Mouse (Mus musculus) erythroblast, adult 5-6 weeks (primary cell): ENCODE data around the gene Mmp19. TPM values are rescaled to one million over a fixed set of nuclear protein-coding genes. Genes with fewer than 3 reads are reported as not detected.
A peak's percentile ranks its signal among the peaks of the same experiment; 100 is the strongest.

Source experiments
- ATAC-seq: replicated peaks from 2 replicates; pipeline ENCODE4 v1.8.0; 2016; ENCODE audit warnings: moderate number of reproducible peaks, mild to moderate bottlenecking, moderate TSS enrichment, inconsistent platforms; ENCODE audit not compliant: poor library complexity, low FRiP score, severe bottlenecking
- total RNA-seq, 2 experiments: library from RNA; stranded (forward) in 1 of 2; stranded (reverse) in 1 of 2; fragments of 150-400 nt in 1 of 2; fragments of 200-764, 138-1000 nt in 1 of 2; gene quantifications; 2 replicates each; pipeline versions ENCODE4 v1.2.3 to v1.2.4; 2015 to 2017; ENCODE audit warnings: low replicate concordance in 2 of 2

The Mmp19 gene
- total RNA-seq (2015; ENCODE audit: low replicate concordance) (0.38 TPM in 1 of 2 replicates, not detected in the other), total RNA-seq (2017; ENCODE audit: low replicate concordance) (0.85 and 1.5 TPM in 2 replicates)

- ATAC-seq, result no peak
Measured at GRCm38 (mm10) chr10:128790398-128791124, at the start of gene Mmp19. Gene Mmp19, plus strand, starts transcription at chr10:128790910.

GRCm38 (mm10) chr10:128742616-128743015 is 48.1 kb upstream of the Mmp19 start:
- no peak for ATAC-seq

- ATAC-seq, result no peak
Measured at GRCm38 (mm10) chr10:128743235-128743634, 47.5 kb upstream of the Mmp19 start.

GRCm38 (mm10) chr10:128743791-128744191 is 46.9 kb upstream of the Mmp19 start:
- no peak for ATAC-seq

GRCm38 (mm10) chr10:128744211-128744610 is 46.5 kb upstream of the Mmp19 start:
- no peak for ATAC-seq

DNA sequence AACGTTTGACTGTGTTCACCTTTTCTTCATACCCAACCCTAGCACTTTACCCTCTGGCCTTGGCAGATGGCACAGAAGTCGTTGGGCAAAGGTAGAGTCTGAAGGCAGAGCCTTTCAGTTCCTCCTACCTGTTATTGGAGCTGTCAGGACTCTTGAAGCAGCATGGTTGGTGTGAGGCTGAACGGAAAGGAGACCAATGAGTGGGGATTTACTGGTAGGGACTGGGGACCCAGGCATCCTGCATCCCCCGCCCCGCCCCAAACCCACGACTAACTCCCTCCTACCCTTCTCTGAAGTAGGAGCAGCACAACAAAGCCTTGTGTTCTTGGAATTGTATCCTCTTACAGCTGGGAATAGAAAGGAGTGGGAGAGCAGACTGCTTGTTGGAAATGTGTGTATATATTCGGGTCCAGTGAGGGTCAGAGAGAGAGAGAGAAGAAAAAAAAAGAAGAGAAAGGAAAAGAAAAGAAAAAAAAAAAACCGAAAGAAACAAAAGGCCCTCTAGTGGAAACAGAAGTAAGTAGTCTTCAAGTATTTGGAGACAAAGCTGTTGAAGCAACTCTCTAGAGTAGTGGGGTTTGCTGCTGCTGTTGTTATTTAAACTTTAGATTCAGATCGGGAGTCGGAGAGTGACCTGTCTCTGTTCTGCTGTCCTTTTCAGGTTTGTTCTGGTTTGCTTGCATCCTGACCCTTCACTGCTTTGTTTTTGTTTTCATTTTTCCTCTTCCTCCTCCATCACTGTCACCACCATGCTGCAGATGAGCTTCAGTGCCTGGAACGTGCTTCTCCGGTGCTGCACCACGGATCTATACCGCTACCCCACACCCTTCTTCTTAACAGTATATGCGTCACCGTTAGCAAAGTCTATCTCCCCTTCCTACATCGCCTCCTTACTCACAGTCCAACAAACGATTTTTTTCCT is 45.8 kb upstream of the Mmp19 start, which contains the start of gene Dgka:
TSS of gene Dgka (minus strand) at position 176 of the 922 bp plus-strand sequence.
- no peak for ATAC-seq

DNA sequence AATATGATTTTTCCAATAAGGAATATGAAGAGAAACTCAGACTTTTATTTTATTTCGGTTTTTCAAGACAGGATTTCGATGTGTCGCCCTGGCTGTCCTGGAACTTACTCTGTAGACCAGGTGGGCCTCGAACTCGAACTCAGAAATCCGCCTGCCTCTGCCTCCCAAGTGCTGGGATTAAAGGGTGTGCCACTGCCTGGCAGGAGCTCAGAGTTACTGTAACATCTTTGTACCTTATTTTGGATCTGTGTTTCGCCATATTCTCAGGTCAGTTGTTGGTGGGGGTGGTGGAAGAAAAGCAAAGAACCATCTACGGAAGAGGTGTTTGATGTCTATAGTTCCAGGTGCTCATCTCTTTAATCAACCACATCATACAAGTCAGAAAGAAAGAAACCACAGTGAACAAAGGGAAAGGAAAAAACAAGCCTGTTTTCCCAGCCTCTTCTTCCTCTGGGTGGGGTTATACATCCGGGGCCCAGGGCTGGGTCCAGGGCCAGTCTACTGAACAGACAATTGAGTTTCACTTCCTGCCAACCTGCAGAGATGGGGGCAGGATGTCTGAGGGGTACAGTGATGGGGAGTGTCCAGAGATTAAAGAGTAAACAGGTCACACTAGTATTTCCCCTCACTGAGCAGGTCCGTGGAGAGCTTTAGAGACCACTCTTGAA is 44.6 kb upstream of the Mmp19 start:
- no peak for ATAC-seq

DNA sequence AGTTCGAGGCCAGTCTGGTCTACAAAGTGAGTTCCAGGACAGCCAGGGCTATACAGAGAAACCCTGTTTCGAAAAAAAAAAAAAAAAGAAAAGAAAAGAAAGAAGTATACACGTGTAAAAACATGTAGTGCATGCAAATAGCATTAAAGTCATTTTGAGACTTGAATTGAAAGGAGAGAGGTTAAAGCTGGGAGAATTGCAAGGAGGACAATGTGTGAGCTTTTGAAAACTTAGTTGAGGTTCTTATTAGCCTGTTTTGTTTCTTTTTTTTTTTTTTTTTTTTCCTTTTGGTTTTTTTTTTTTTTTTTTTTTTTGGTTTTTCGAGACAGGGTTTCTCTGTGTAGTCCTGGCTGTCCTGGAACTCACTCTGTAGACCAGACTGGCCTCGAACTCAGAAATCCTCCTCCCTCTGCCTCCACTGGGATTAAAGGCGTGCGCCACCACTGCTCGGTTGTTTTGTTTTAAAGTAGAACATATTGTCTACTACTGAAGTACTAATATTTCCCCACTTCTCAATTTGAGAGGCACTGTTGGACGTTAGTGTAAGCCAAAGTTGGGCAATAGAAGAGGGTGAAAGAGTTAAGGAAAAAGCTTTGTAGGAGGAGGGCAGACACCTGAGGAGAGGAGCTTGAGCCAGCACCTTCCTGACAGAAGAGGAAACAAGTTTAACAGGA is 43.6 kb upstream of the Mmp19 start:
- ATAC-seq, result no peak

DNA sequence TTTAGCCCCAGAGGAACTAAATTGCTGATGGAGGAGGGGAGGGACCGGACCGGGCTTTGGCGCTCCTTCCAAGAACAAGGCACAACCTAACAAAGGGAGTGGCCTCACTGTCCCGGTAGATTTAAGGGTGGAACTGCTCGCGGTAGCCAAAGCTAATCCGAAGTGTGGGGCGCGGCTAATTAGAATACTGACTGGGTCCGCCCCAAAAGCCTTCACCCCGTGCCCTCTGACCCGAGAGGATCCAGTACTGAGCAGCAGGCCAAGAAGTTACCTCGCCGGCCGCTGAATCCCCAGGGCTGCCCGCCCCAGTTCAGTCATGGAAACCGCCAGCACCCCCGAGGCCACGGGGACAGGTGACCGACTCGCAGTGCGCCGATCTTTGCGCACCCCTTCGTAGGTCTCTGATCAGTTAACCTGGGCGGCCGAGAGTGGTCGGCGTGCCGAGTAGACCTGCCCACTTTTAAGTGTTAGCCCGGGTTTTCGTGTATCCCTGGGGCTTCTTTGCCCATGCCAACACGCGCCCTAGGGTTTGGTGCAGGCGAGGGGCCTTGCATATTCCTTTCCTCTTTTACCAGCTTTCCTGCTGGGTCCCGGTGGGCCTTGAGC is 43.0 kb upstream of the Mmp19 start, which contains the start of gene Pym1:
TSS of gene Pym1 (plus strand) at position 244 of the 606 bp plus-strand sequence.
- peak; percentile 87 for ATAC-seq

DNA sequence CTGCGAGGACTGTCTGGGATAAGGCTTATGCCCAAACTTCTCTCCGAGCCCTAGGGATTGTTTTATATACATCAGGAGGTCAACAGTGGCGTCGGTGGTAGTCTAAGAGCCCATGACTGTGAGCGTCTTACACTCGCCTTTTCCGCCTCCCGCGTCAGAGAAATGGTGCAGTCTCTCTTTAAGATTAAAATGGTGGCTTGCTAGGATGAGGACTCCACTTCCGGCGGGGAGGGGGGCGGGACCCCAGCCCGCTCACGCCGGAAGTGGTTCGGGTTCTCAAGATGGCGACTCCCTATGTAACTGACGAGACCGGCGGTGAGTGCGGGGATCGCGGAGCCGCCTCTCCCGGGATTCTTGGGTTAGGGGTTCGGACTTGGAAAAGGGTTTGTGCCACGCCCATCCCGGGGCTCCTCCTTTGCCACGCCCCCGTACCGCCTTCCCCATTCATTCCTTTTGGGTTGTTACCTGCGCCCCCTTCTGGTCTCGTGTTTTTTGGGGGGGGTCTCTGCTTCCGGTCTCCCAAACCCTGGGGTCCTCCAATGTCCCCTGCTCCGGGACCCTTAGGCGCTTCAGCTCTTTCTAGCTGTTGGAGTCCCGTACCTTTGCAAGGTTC is 42.4 kb upstream of the Mmp19 start:
- peak; percentile 90 for ATAC-seq

DNA sequence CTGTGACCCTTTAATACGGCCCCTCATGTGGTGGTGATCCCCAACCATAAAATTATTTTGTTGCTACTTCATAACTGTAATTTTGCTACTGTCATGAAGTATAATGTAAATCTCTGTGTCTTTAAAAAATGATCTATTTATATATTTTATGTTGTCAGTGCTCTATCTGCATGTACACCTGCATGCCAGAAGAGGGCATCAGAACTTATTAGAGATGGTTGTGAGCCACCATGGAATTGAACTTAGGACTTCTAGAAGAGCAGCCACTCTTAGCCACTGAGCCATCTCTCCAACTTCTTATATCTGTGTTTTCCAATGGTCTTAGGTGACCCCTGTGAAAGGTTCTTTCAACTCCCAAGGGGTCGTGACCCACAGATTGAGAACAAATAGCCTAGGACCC is 17.8 kb upstream of the Mmp19 start:
- ATAC-seq, result no peak

GRCm38 (mm10) chr10:128773685-128774084 is 17.0 kb upstream of the Mmp19 start:
- ATAC-seq, result no peak

GRCm38 (mm10) chr10:128778441-128778840 is 12.3 kb upstream of the Mmp19 start:
- ATAC-seq, result no peak

- peak; percentile 78 for ATAC-seq
Measured at GRCm38 (mm10) chr10:128779011-128779795, 11.5 kb upstream of the Mmp19 start.

DNA sequence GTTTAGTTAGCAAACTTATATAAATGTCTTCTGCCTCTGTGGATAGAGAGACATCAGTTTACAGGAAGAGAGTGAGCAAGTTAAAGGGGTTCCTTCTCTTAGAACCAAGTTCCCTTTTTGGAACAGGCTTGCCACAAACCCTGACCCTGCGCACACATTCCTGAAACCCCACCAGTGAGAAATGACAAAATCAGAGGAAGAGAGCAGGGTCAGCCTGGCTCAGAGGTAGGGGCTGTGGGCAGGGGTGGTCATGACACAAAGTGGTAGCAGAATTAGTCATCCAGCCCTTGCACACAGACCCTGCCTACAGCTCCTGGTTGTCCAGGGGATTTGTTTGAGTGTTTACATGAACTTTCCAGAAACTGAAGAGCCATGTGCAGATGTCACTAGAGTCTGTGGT is 10.5 kb upstream of the Mmp19 start:
- no peak for ATAC-seq

GRCm38 (mm10) chr10:128792041-128792440 is 1.3 kb downstream of the Mmp19 start:
- ATAC-seq, result no peak

DNA sequence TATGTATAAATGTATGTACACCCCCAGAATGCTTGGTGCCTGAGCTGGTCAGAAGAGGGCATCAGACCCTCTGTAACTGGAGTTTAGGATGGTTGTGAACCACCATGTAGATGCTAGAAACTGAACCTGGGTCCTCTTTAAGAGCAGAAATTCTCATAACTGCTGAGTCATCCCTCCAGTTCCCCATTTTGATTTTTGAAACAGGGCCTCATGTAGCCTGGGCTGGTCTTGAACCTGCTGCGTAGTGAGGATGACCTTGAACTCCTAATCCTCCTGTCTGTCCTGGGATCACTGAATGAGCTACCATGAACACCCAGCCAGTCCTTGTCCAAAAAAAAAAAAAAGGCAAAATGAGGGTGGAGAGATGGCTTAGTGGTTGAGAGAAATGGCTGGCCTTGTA is 2.5 kb downstream of the Mmp19 start:
- ATAC-seq, result no peak

GRCm38 (mm10) chr10:128794391-128794790 is 3.7 kb downstream of the Mmp19 start:
- ATAC-seq, result no peak
